8 mouse cellular contexts compared by ENCODE assay signal in genomic region chr8:85083108-85083813, GRCm38 (mm10). TPM values are rescaled to one million over a fixed set of nuclear protein-coding genes. Genes with fewer than 3 reads are reported as not detected.
DNase-seq lines count a peak whose midpoint lies in the region; ATAC-seq and TF ChIP-seq lines count a peak whose summit lies in the region.

Man2b1 (plus strand) TSS chr8:85083270.

- peak within 1 kb of the TSS; percentile 77 for H3K9ac ChIP-seq in embryonic facial prominence, embryonic 13.5 days
- H3K9ac ChIP-seq in heart, adult 2 months (ENCODE audit: low read depth, low read length): peak within 1 kb of the TSS; percentile 77
- peak within 1 kb of the TSS; percentile 61 for H3K9ac ChIP-seq in limb, embryonic 14.5 days (ENCODE audit: low read depth, low read length, severe bottlenecking)
- H3K9ac ChIP-seq in midbrain, postnatal 0 days (replicated peaks; ENCODE audit: low read length, poor library complexity, severe bottlenecking): peak within 1 kb of the TSS; percentile 60

- peaks cover 31% of the 10 kb centered on the region for H3K4me1 ChIP-seq in embryonic facial prominence, embryonic 13.5 days
- H3K4me1 ChIP-seq in heart, adult 2 months (ENCODE audit: control insufficient read depth, insufficient read depth, low read length): peaks cover 9% of the 10 kb centered on the region
- H3K4me1 ChIP-seq in limb, embryonic 14.5 days (ENCODE audit: control insufficient read depth, insufficient read depth, low read length): peaks cover 16% of the 10 kb centered on the region
- H3K4me1 ChIP-seq in midbrain, postnatal 0 days (ENCODE audit: insufficient read depth, low read length): 0 out of 2 replicates have a peak, but pooled peaks cover 5% of the 10 kb centered on the region

- WGBS in embryonic facial prominence, embryonic 13.5 days: under 1% methylated on average over 30 of the region's 30 CpGs
- WGBS in heart, adult 2 months: under 1% methylated on average over 30 of the region's 30 CpGs
- WGBS in limb, embryonic 14.5 days: under 1% methylated on average over 30 of the region's 30 CpGs
- 2% methylated on average over 30 of the region's 30 CpGs for WGBS in midbrain, postnatal 0 days

- peaks cover 39% of the 10 kb centered on the region for H3K36me3 ChIP-seq in embryonic facial prominence, embryonic 13.5 days
- H3K36me3 ChIP-seq in heart, adult 2 months (ENCODE audit: control insufficient read depth, insufficient read depth, low read length): no peaks in the 10 kb centered on the region
- H3K36me3 ChIP-seq in limb, embryonic 14.5 days (ENCODE audit: control insufficient read depth, insufficient read depth, low read length): peaks cover 30% of the 10 kb centered on the region
- peaks cover 3% of the 10 kb centered on the region; the same call in 1 of the 2 replicates for H3K36me3 ChIP-seq in midbrain, postnatal 0 days (ENCODE audit: insufficient read depth, low read length)

- H3K79me2 ChIP-seq in heart, adult 2 months (replicated peaks; ENCODE audit: control insufficient read depth, insufficient read depth, low read length): peaks cover 3% of the 10 kb centered on the region; the same call in 1 of the 2 replicates

- 0 out of 2 replicates have a peak within 1 kb of the TSS, but pooled peaks have one; percentile 0 for H3K27ac ChIP-seq in embryonic facial prominence, embryonic 13.5 days
- H3K27ac ChIP-seq in heart, adult 2 months: peak within 1 kb of the TSS; percentile 81
- no peak within 1 kb of the TSS for H3K27ac ChIP-seq in limb, embryonic 14.5 days (replicated peaks; ENCODE audit: low read depth, low read length)
- H3K27ac ChIP-seq in midbrain, postnatal 0 days (ENCODE audit: low read depth, low read length): 0 out of 2 replicates have a peak within 1 kb of the TSS, but pooled peaks have one; percentile 12

- peak; percentile 84 for ATAC-seq in embryonic facial prominence, embryonic 13.5 days (ENCODE audit: insufficient number of reproducible peaks, insufficient read depth, low FRiP score, low TSS enrichment, low read depth)
- ATAC-seq in limb, embryonic 14.5 days (ENCODE audit: low FRiP score, low read depth): peak; percentile 78
- ATAC-seq in midbrain, postnatal 0 days (ENCODE audit: low FRiP score): peak; percentile 86

- H3K9me3 ChIP-seq in embryonic facial prominence, embryonic 13.5 days: no peaks in the 10 kb centered on the region
- H3K9me3 ChIP-seq in limb, embryonic 14.5 days (ENCODE audit: control insufficient read depth, low read length): no peaks in the 10 kb centered on the region
- no peaks in the 10 kb centered on the region for H3K9me3 ChIP-seq in midbrain, postnatal 0 days (ENCODE audit: low read length)

- TF ChIP-seq POLR2A in heart, adult 2 months (IDR thresholded peaks at IDR 0.05; ENCODE audit: insufficient read depth, low read depth, low read length): peak; percentile 95
- no peak for TF ChIP-seq POLR2A in limb, embryonic 14.5 days (IDR thresholded peaks at IDR 0.05; ENCODE audit: borderline replicate concordance, extremely low read depth, insufficient read depth, insufficient read length)

- DNase-seq in 3134 (ENCODE audit: extremely low read depth, insufficient read length, low spot score): peak; percentile 76
- DNase-seq in adrenal gland, postnatal 36 days: peak; percentile 96
- peak; percentile 89 to 92 for DNase-seq in heart, adult 2 months
- peak; percentile 97 for DNase-seq in kidney, adult 9 months
- DNase-seq in limb, embryonic 14.5 days (ENCODE audit: low spot score): peak; percentile 86
- DNase-seq in midbrain, postnatal 0 days (ENCODE audit: low spot score): peak; percentile 87
- peak; percentile 72 to 76 for DNase-seq in spleen, postnatal 14 days (ENCODE audit: low spot score in 2 of 2)

- TF ChIP-seq CTCF in heart, adult 2 months (IDR thresholded peaks at IDR 0.05): peak; percentile 50
- peak; percentile 60 for TF ChIP-seq CTCF in midbrain, postnatal 0 days (IDR thresholded peaks at IDR 0.05)

- peak within 1 kb of the TSS; percentile 90 for H3K4me2 ChIP-seq in embryonic facial prominence, embryonic 13.5 days
- peak within 1 kb of the TSS; percentile 70 for H3K4me2 ChIP-seq in limb, embryonic 14.5 days (replicated peaks; ENCODE audit: low read depth, low read length, severe bottlenecking)
- peak within 1 kb of the TSS; percentile 69 for H3K4me2 ChIP-seq in midbrain, postnatal 0 days (ENCODE audit: low read depth, low read length, poor library complexity, severe bottlenecking)

- intact Hi-C loops in heart, adult 2 months (cut with DNase I): loop anchor here (5.0 kb wide), 3 partner anchors 34 to 426 kb away; partner anchors contain the start of genes Orc6 and Vps35

- TF ChIP-seq EP300 in heart, adult 2 months (IDR thresholded peaks at IDR 0.05; ENCODE audit: insufficient read depth, low read depth, low read length): no peak; the same call in 1 of the 2 replicates

- H3K27me3 ChIP-seq in embryonic facial prominence, embryonic 13.5 days: no peaks in the 10 kb centered on the region
- H3K27me3 ChIP-seq in heart, adult 2 months (ENCODE audit: control insufficient read depth, insufficient read depth, low read length): no peaks in the 10 kb centered on the region
- no peaks in the 10 kb centered on the region for H3K27me3 ChIP-seq in limb, embryonic 14.5 days (ENCODE audit: control insufficient read depth, insufficient read depth, low read length)
- no peaks in the 10 kb centered on the region for H3K27me3 ChIP-seq in midbrain, postnatal 0 days (ENCODE audit: insufficient read depth, low read length)

- peak within 1 kb of the TSS; percentile 68 for H3K4me3 ChIP-seq in embryonic facial prominence, embryonic 13.5 days
- peak within 1 kb of the TSS; percentile 68 for H3K4me3 ChIP-seq in heart, adult 2 months
- H3K4me3 ChIP-seq in limb, embryonic 14.5 days (replicated peaks; ENCODE audit: low read length): peak within 1 kb of the TSS; percentile 58
- peak within 1 kb of the TSS; percentile 49 for H3K4me3 ChIP-seq in midbrain, postnatal 0 days (ENCODE audit: low read depth, low read length)

RNA-seq across cellular contexts. Expression of gene Man2b1, which starts in this region (rescaled TPM):
- 10 to 100 TPM; 38.1 to 45.5 TPM for total RNA-seq in adrenal gland, postnatal 36 days (2021)
- 29.1 and 29.6 TPM in 2 replicates for polyA plus RNA-seq in embryonic facial prominence, embryonic 13.5 days (2015; fragmentation: Nextera tagmentation; extraction: Ambion mirVana)
- 10 to 100 TPM; 25.4 to 26.8 TPM for total RNA-seq in heart, adult 2 months (2021)
- polyA plus RNA-seq in heart, adult 2 months (2012; rRNA removed): 37.3 and 42.3 TPM in 2 replicates
- 46.7 and 54.1 TPM in 2 replicates for polyA plus RNA-seq in limb, embryonic 14.5 days (2012; rRNA removed)
- polyA plus RNA-seq in limb, embryonic 14.5 days (2014; fragmentation: Nextera tagmentation; extraction: Ambion mirVana): 32.9 and 34.2 TPM in 2 replicates
- total RNA-seq in midbrain, postnatal 0 days (2014; rRNA removed): 29.7 and 33.7 TPM in 2 replicates
- polyA plus RNA-seq in midbrain, postnatal 0 days (2015; fragmentation: Nextera tagmentation; extraction: Ambion mirVana): 18.7 and 19.7 TPM in 2 replicates
